Mouse (Mus musculus): ENCODE measurements at regions not wholly inside any gene's neighbourhood (a gene's known extent, or its start where the extent isn't known, plus 50 kb on each side); places are given as distances from the start of the nearest gene placed in this dataset.

DNA sequence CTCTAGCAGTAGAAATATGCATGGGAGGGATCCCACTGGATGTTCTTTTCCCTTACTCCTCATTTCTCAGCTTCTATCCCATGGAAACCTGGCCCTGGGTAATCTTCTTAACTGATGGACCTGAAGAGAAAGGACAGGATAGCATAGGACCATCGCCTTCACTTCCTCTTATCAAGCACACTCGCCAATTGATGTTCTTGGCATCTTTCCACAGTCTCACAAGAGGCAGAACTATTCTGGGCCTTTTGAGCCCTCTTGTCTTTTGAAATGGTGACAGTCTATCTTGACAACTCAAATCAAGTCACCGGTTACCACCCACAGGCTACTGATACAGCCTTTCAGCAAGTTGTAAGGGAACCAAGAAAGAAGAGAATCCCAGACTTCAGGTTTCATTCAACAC is 112.1 kb downstream of the Gm10295 start:
- in situ Hi-C loops (cut with MboI; ENCODE audit: low pct_ligation_motif_present, low pct_unique_long_range_greater_than_20kb, low sequenced_read_pairs) = no loop called here
- no peaks in the 10 kb centered on the region for H3K27me3 ChIP-seq (replicated peaks)
- H3K9ac ChIP-seq (ENCODE audit: insufficient read depth, low read depth) = no peak overlapping the region
- DNase-seq (ENCODE audit: extremely low read depth) = no peak
- H3K4me2 ChIP-seq (ENCODE audit: insufficient read depth, low read depth, poor library complexity, severe bottlenecking) = no peak overlapping the region
- no peaks in the 10 kb centered on the region for H3K79me2 ChIP-seq (replicated peaks; ENCODE audit: control insufficient read depth, extremely low read depth, insufficient read depth, poor library complexity, severe bottlenecking)
- no peak overlapping the region for H3K4me3 ChIP-seq (replicated peaks in 1 of 3; ENCODE audit: low read depth in 2 of 3, low read length in 2 of 3, poor library complexity in 1 of 3)
- H3K27ac ChIP-seq (ENCODE audit: insufficient read depth, low read depth) = no peak overlapping the region
- no peak for TF ChIP-seq USF1 (IDR thresholded peaks at IDR 0.05; ENCODE audit: low read depth, low read length)
- no peak for TF ChIP-seq USF2 (conservative IDR thresholded peaks at IDR 0.05; ENCODE audit: low read depth, low read length)
- TF ChIP-seq PAX5 (IDR thresholded peaks at IDR 0.05; ENCODE audit: low read length) = no peak
- TF ChIP-seq POLR2AphosphoS2 (IDR thresholded peaks at IDR 0.05; ENCODE audit: low read depth, low read length) = no peak
- no peak for TF ChIP-seq CHD2 (IDR thresholded peaks at IDR 0.05; ENCODE audit: low read length)
- no peak for TF ChIP-seq RAD21 (IDR thresholded peaks at IDR 0.05; ENCODE audit: low read depth, low read length)
- TF ChIP-seq IRF4 (IDR thresholded peaks at IDR 0.05; ENCODE audit: low read depth, low read length) = no peak
- no peak for TF ChIP-seq HCFC1 (IDR thresholded peaks at IDR 0.05; ENCODE audit: low read depth, low read length)
- no peak for TF ChIP-seq TBP (conservative IDR thresholded peaks at IDR 0.05; ENCODE audit: low read depth, low read length)
- TF ChIP-seq MAZ (IDR thresholded peaks at IDR 0.05; ENCODE audit: low read depth, low read length) = no peak
- no peak for TF ChIP-seq EP300 (IDR thresholded peaks at IDR 0.05; ENCODE audit: low read length)
- no peak for TF ChIP-seq ZKSCAN1 (IDR thresholded peaks at IDR 0.05; ENCODE audit: borderline replicate concordance, low read depth, low read length)
- H3K4me1 ChIP-seq (ENCODE audit: control insufficient read depth in 1 of 2, insufficient read depth in 2 of 2) = no peaks in the 10 kb centered on the region
- H3K9me3 ChIP-seq (replicated peaks; ENCODE audit: low read length) = peaks cover 48% of the 10 kb centered on the region
- dilution Hi-C loops (cut with MboI; ENCODE audit: extremely low pct_ligation_motif_present, extremely low pct_unique_long_range_greater_than_20kb, low sequenced_read_pairs) = no loop called here
- no peaks in the 10 kb centered on the region for H3K36me3 ChIP-seq (replicated peaks in 1 of 2; ENCODE audit: control insufficient read depth in 1 of 2, insufficient read depth in 1 of 2, low read length in 1 of 2)

DNA sequence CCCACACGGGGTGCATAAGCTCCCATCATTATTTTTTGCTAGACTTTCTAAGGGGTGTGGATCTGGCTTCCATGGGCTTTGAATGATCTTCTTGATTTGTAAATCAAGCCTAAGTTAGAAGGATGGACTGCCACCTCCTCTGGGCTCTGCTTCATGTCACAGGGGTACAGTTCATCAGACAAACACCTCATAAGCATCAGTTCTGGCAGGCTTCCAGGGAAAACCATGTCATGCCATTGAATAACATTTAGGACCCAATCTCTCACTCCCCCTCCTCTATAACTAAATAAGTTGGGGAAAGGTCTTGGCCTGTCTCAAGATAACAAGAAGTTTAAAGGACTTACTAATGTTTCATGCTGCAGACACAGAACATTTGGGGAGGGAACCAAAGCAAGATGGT is 115.0 kb downstream of the Gm10295 start:
- Histone ChIP-seq H3K27ac (ENCODE audit: insufficient read depth, low read depth) (no peak overlapping the region), H3K4me1 (ENCODE audit: control insufficient read depth in 1 of 2, insufficient read depth in 2 of 2) (no peaks in the 10 kb centered on the region), H3K79me2 (replicated peaks; ENCODE audit: control insufficient read depth, extremely low read depth, insufficient read depth, poor library complexity, severe bottlenecking) (no peaks in the 10 kb centered on the region), H3K36me3 (replicated peaks in 1 of 2; ENCODE audit: control insufficient read depth in 1 of 2, insufficient read depth in 1 of 2, low read length in 1 of 2) (no peaks in the 10 kb centered on the region), H3K9ac (ENCODE audit: insufficient read depth, low read depth) (no peak overlapping the region), H3K9me3 (replicated peaks; ENCODE audit: low read length) (peaks cover 49% of the 10 kb centered on the region), H3K4me3 (replicated peaks in 1 of 3; ENCODE audit: low read depth in 2 of 3, low read length in 2 of 3, poor library complexity in 1 of 3) (no peak overlapping the region), H3K27me3 (replicated peaks) (no peaks in the 10 kb centered on the region), H3K4me2 (ENCODE audit: insufficient read depth, low read depth, poor library complexity, severe bottlenecking) (no peak overlapping the region)
- no peak for TF ChIP-seq MAX (IDR thresholded peaks at IDR 0.05; ENCODE audit: low read length)
- no peak for TF ChIP-seq KAT2A (IDR thresholded peaks at IDR 0.05; ENCODE audit: insufficient replicate concordance, low read length)
- no peak for TF ChIP-seq GABPA (IDR thresholded peaks at IDR 0.05; ENCODE audit: insufficient replicate concordance, low read depth, low read length)
- TF ChIP-seq UBTF (IDR thresholded peaks at IDR 0.05; ENCODE audit: low read depth, low read length) = no peak
- TF ChIP-seq ZKSCAN1 (IDR thresholded peaks at IDR 0.05; ENCODE audit: borderline replicate concordance, low read depth, low read length) = no peak
- TF ChIP-seq E2F4 (IDR thresholded peaks at IDR 0.05; ENCODE audit: insufficient replicate concordance, low read depth, low read length) = no peak
- no peak for TF ChIP-seq BHLHE40 (IDR thresholded peaks at IDR 0.05; ENCODE audit: low read depth, low read length)
- no peak for TF ChIP-seq ZMIZ1 (IDR thresholded peaks at IDR 0.05; ENCODE audit: low read depth, low read length)
- TF ChIP-seq CHD2 (IDR thresholded peaks at IDR 0.05; ENCODE audit: low read length) = no peak
- no peak for TF ChIP-seq NELFE (IDR thresholded peaks at IDR 0.05; ENCODE audit: low read depth, low read length)
- TF ChIP-seq SMC3 (IDR thresholded peaks at IDR 0.05; ENCODE audit: low read depth, low read length) = no peak
- no peak for TF ChIP-seq ETS1 (conservative IDR thresholded peaks at IDR 0.05; ENCODE audit: low read depth, low read length)
- in situ Hi-C loops (cut with MboI; ENCODE audit: low pct_ligation_motif_present, low pct_unique_long_range_greater_than_20kb, low sequenced_read_pairs) = no loop called here
- dilution Hi-C loops (cut with MboI; ENCODE audit: extremely low pct_ligation_motif_present, extremely low pct_unique_long_range_greater_than_20kb, low sequenced_read_pairs) = no loop called here
- DNase-seq (ENCODE audit: extremely low read depth) = no peak

Measured in CH12.LX (cell line).